Mouse (Mus musculus): ENCODE results near the gene Doc2g. TPM values are rescaled to one million over a fixed set of nuclear protein-coding genes. Genes with fewer than 3 reads are reported as not detected.

Doc2g gene
- polyA plus RNA-seq, 1 experiment = 2.5 TPM

DNA sequence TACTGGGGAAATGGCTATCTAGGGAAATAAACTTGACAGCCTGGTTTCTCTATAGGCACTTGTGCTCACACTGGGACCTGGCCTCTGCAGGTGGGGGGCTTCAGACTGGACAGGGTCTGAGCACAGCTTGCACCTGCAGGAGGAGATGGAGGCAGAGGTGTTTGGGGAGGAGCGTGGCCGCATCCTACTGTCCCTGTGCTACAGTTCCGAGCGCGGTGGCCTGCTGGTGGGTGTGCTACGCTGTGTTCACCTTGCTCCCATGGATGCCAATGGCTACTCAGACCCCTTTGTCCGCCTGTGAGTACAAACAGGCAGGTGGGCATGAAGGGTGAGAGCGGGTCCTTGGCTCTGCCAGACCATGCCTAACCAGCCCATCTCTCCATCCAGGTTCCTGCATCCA is 2.9 kb downstream of the Doc2g start:
- TF ChIP-seq POLR2AphosphoS2 (IDR thresholded peaks at IDR 0.05; ENCODE audit: insufficient read length, low read depth) = peak; percentile 51
- TF ChIP-seq E2F4 (IDR thresholded peaks at IDR 0.05; ENCODE audit: insufficient read depth) = no peak
- no peak for TF ChIP-seq USF1 (IDR thresholded peaks at IDR 0.05; ENCODE audit: low read depth)
- TF ChIP-seq TCF12 (IDR thresholded peaks at IDR 0.05; ENCODE audit: insufficient read depth, poor library complexity, severe bottlenecking) = no peak
- no peak overlapping the region for H3ac ChIP-seq (ENCODE audit: control insufficient read depth, insufficient read length)
- H3K27me3 ChIP-seq (ENCODE audit: control insufficient read depth, insufficient read depth, insufficient read length) = no peaks in the 10 kb centered on the region
- H3K79me2 ChIP-seq (ENCODE audit: control insufficient read depth, insufficient read depth) = peaks cover 5% of the 10 kb centered on the region
- peaks cover 25% of the 10 kb centered on the region for H3K36me3 ChIP-seq (ENCODE audit: control insufficient read depth, insufficient read depth)
- H3K4me2 ChIP-seq (ENCODE audit: low read depth) = no peak overlapping the region
- H3K4me3 ChIP-seq = no peak overlapping the region

DNA sequence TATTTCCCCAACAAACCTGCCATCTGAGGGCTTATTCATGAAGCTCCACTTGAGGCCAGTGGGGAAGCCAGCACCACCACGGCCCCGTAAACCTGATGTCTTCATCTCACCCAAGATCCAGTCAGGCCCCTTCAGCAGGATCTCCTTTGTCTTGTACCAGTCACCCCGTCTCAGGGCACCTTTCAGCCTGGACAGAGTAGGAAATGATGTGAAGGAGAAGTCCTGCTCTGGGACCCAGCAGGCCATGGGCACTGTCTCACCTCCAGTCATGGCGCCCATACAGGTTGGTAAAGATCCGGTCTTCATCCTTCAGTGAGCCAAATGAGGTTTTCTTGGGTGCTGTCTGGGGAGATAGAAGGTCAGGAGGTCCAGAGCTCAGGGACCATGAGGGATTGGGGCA is 8.0 kb downstream of the Doc2g start:
- Histone ChIP-seq H3K4me3 (peak overlapping the region; percentile 78), H3K36me3 (ENCODE audit: control insufficient read depth, insufficient read depth) (peaks cover 18% of the 10 kb centered on the region), H3K27me3 (ENCODE audit: control insufficient read depth, insufficient read depth, insufficient read length) (no peaks in the 10 kb centered on the region), H3K4me2 (ENCODE audit: low read depth) (peak overlapping the region; percentile 99), H3ac (ENCODE audit: control insufficient read depth, insufficient read length) (no peak overlapping the region), H3K79me2 (ENCODE audit: control insufficient read depth, insufficient read depth) (peaks cover 15% of the 10 kb centered on the region)
- TF ChIP-seq E2F4 (IDR thresholded peaks at IDR 0.05; ENCODE audit: insufficient read depth) (no peak), SRF (IDR thresholded peaks at IDR 0.05; ENCODE audit: control insufficient read depth, insufficient read length, low read depth) (no peak), POLR2A (IDR thresholded peaks at IDR 0.05; ENCODE audit: insufficient read length, low read depth) (no peak), TCF12 (IDR thresholded peaks at IDR 0.05; ENCODE audit: insufficient read depth, poor library complexity, severe bottlenecking) (no peak), MAX (IDR thresholded peaks at IDR 0.05; ENCODE audit: low read depth) (no peak)

DNA sequence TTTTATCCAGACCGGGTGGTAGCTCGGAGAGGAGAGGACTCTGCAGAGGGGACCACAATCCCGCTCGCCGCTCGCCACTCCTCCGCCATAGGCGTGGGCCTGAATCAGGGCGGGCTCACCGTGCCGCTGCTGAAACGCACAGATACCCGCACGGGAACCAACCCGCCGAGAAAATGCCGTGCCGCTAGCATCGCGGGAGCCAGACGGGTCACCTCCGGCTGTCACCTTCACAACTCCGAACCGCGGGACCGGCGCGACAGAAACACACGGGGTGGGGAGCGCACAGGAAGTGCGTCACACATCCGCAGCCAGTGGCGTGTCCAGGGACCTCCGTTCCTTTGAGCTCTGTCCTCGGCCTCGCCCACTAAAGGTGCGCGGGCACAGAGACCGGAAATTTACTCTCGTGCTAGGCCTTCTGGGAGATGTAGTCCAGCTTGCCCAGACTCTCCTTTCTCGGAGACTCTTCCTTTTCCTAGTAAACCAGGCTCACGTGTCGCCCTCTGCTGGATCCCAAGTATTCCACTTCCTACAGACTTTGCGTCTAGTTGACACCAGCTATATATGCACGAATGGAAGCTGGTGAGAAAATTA is 9.4 kb downstream of the Doc2g start, which contains the start of gene Ndufv1:
Gene Ndufv1, minus strand, starts transcription at position 375 of the 591 bp plus-strand sequence.
- Histone ChIP-seq H3K79me2 (ENCODE audit: control insufficient read depth, insufficient read depth) (peaks cover 15% of the 10 kb centered on the region), H3K4me2 (ENCODE audit: low read depth) (peak within 1 kb of the TSS; percentile 99), H3ac (ENCODE audit: control insufficient read depth, insufficient read length) (peak within 1 kb of the TSS; percentile 15), H3K4me3 (peak within 1 kb of the TSS; percentile 78), H3K27me3 (ENCODE audit: control insufficient read depth, insufficient read depth, insufficient read length) (no peaks in the 10 kb centered on the region), H3K36me3 (ENCODE audit: control insufficient read depth, insufficient read depth) (peaks cover 18% of the 10 kb centered on the region)
- TF ChIP-seq MYOD1 (IDR thresholded peaks at IDR 0.05; ENCODE audit: control insufficient read depth in 1 of 3, insufficient read length in 2 of 3, low read depth in 2 of 3) = peak in 1 of 3 experiments; percentile 26
- TF ChIP-seq POLR2AphosphoS2 (IDR thresholded peaks at IDR 0.05; ENCODE audit: insufficient read length, low read depth) = peak; percentile 92
- TF ChIP-seq POLR2A (IDR thresholded peaks at IDR 0.05; ENCODE audit: insufficient read length, low read depth) = peak; percentile 90
- peak; percentile 14 for TF ChIP-seq E2F4 (IDR thresholded peaks at IDR 0.05; ENCODE audit: insufficient read depth)
- TF ChIP-seq CEBPB (IDR thresholded peaks at IDR 0.05; ENCODE audit: insufficient read depth, poor library complexity, severe bottlenecking) = no peak
- peak in 1 of 3 experiments; percentile 25 for TF ChIP-seq MYOG (IDR thresholded peaks at IDR 0.05; ENCODE audit: control insufficient read depth in 1 of 3, insufficient read depth in 1 of 3, insufficient read length in 2 of 3, low read depth in 2 of 3)
- TF ChIP-seq USF1 (IDR thresholded peaks at IDR 0.05; ENCODE audit: low read depth) = no peak
- TF ChIP-seq SRF (IDR thresholded peaks at IDR 0.05; ENCODE audit: control insufficient read depth, insufficient read length, low read depth) = peak; percentile 87
- no peak for TF ChIP-seq REST (IDR thresholded peaks at IDR 0.05; ENCODE audit: insufficient read depth, insufficient read length)

DNA sequence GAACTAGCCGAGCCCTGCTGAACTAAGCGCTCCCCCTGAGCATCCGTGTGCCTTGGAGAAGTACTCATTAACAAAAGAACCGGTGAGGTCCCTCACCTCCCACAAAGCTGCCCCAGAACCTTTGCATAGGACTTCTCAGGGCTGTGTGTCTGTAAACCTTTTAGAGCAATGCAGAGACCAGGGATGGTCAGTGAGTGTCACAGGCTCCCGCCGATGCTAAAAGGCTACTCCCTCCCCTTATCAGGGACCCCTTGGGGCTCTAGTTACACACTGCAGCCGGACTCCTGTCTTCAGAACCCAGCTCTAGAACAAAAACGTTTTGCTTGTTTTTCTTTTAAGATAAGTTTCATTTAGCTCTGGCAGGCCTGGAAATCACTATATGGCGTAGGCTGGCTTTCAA is 10.0 kb downstream of the Doc2g start:
- Histone ChIP-seq H3K36me3 (ENCODE audit: control insufficient read depth, insufficient read depth) (peaks cover 18% of the 10 kb centered on the region), H3K4me3 (peak overlapping the region; percentile 78), H3ac (ENCODE audit: control insufficient read depth, insufficient read length) (no peak overlapping the region), H3K79me2 (ENCODE audit: control insufficient read depth, insufficient read depth) (peaks cover 15% of the 10 kb centered on the region), H3K4me2 (ENCODE audit: low read depth) (peak overlapping the region; percentile 60), H3K27me3 (ENCODE audit: control insufficient read depth, insufficient read depth, insufficient read length) (no peaks in the 10 kb centered on the region)
- TF ChIP-seq TCF12 (IDR thresholded peaks at IDR 0.05; ENCODE audit: insufficient read depth, poor library complexity, severe bottlenecking) (no peak), POLR2A (IDR thresholded peaks at IDR 0.05; ENCODE audit: insufficient read length, low read depth) (no peak)

DNA sequence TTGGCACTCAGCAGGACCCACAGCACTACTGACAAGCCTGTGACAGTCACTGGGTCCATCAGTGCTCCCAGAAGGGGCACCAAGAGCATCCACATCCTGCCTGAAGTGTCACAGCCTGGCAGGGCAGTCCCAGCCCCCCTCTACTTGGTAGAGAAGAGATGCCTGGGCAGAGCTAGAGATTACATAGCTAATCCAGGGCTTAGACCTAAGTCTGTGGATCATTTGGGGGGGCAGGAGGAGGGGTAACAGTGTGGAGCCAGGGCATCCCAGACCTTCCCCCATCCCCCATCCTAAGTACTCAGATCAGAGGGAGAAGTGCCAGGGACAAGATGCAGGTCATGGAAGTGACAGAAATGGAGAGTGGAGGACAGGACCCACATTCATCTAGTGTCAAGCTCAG is 11.7 kb downstream of the Doc2g start:
- no peak overlapping the region for H3K4me3 ChIP-seq
- no peaks in the 10 kb centered on the region for H3K27me3 ChIP-seq (ENCODE audit: control insufficient read depth, insufficient read depth, insufficient read length)
- H3ac ChIP-seq (ENCODE audit: control insufficient read depth, insufficient read length) = no peak overlapping the region
- H3K4me2 ChIP-seq (ENCODE audit: low read depth) = no peak overlapping the region
- TF ChIP-seq USF1 (IDR thresholded peaks at IDR 0.05; ENCODE audit: low read depth) (no peak), CEBPB (IDR thresholded peaks at IDR 0.05; ENCODE audit: insufficient read depth, poor library complexity, severe bottlenecking) (no peak), TCF3 (IDR thresholded peaks at IDR 0.05; ENCODE audit: insufficient read length, low read depth) (no peak), E2F4 (IDR thresholded peaks at IDR 0.05; ENCODE audit: insufficient read depth) (no peak), TCF12 (IDR thresholded peaks at IDR 0.05; ENCODE audit: insufficient read depth, poor library complexity, severe bottlenecking) (no peak)
- peaks cover 7% of the 10 kb centered on the region for H3K36me3 ChIP-seq (ENCODE audit: control insufficient read depth, insufficient read depth)
- H3K79me2 ChIP-seq (ENCODE audit: control insufficient read depth, insufficient read depth) = peaks cover 15% of the 10 kb centered on the region

DNA sequence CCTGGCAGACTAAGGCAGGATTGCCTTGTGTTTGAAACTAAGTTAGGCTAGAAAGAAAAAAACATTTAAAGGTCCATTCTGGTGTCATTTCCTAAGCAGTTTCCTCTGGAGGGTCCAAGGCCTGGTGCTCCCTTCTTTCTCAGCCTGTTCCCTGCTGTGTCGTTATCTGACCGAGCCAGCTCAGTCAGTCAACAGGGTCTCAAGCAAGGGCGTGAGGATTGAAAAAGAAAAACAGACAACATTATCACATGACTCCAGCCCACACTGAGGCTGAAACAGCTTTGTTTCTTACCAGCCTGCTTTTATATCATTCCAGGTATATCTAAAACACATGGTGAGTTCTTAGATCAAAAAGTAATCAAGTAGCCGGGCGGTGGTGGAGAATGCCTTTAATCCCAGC is 12.5 kb downstream of the Doc2g start:
- TF ChIP-seq USF1 (IDR thresholded peaks at IDR 0.05; ENCODE audit: low read depth) (no peak), TCF12 (IDR thresholded peaks at IDR 0.05; ENCODE audit: insufficient read depth, poor library complexity, severe bottlenecking) (no peak)
- peaks cover 12% of the 10 kb centered on the region for H3K79me2 ChIP-seq (ENCODE audit: control insufficient read depth, insufficient read depth)
- H3K4me2 ChIP-seq (ENCODE audit: low read depth) = no peak overlapping the region
- H3K4me3 ChIP-seq = no peak overlapping the region
- H3ac ChIP-seq (ENCODE audit: control insufficient read depth, insufficient read length) = no peak overlapping the region
- no peaks in the 10 kb centered on the region for H3K36me3 ChIP-seq (ENCODE audit: control insufficient read depth, insufficient read depth)
- no peaks in the 10 kb centered on the region for H3K27me3 ChIP-seq (ENCODE audit: control insufficient read depth, insufficient read depth, insufficient read length)
